Mouse (Mus musculus): ENCODE results near the gene Gm49325.

Gene Gm49325

GRCm38 (mm10) chr10:77589117-77589516, 16.9 kb upstream of the Gm49325 start:
- no peak for DNase-seq (ENCODE audit: low spot score)

- no peak for DNase-seq (ENCODE audit: low spot score)
Measured at GRCm38 (mm10) chr10:77589749-77590148, 16.2 kb upstream of the Gm49325 start.

- no peak for DNase-seq (ENCODE audit: low spot score)
Measured at GRCm38 (mm10) chr10:77590812-77591211, 15.2 kb upstream of the Gm49325 start.

GRCm38 (mm10) chr10:77591546-77591945, 14.5 kb upstream of the Gm49325 start:
- DNase-seq (ENCODE audit: low spot score): no peak

GRCm38 (mm10) chr10:77596060-77596459, 9.9 kb upstream of the Gm49325 start:
- no peak for DNase-seq (ENCODE audit: low spot score)

GRCm38 (mm10) chr10:77603021-77603420, 3.0 kb upstream of the Gm49325 start:
- DNase-seq (ENCODE audit: low spot score): no peak

- no peak for DNase-seq (ENCODE audit: low spot score)
Measured at GRCm38 (mm10) chr10:77604111-77604510, 1.9 kb upstream of the Gm49325 start.

- DNase-seq (ENCODE audit: low spot score): no peak
Measured at GRCm38 (mm10) chr10:77604958-77605357, 1.0 kb upstream of the Gm49325 start.

- DNase-seq (ENCODE audit: low spot score): no peak
Measured at GRCm38 (mm10) chr10:77605368-77605767, 629 bp upstream of the Gm49325 start.

- peak; percentile 59 for DNase-seq (ENCODE audit: low spot score)
Measured at GRCm38 (mm10) chr10:77606855-77607254, 858 bp downstream of the Gm49325 start.

GRCm38 (mm10) chr10:77607441-77607840, 1.4 kb downstream of the Gm49325 start:
- DNase-seq (ENCODE audit: low spot score): no peak

- no peak for DNase-seq (ENCODE audit: low spot score)
Measured at GRCm38 (mm10) chr10:77608589-77608988, 2.6 kb downstream of the Gm49325 start.

- DNase-seq (ENCODE audit: low spot score): no peak
Measured at GRCm38 (mm10) chr10:77610221-77610961, 4.4 kb downstream of the Gm49325 start.

- peak; percentile 37 for DNase-seq (ENCODE audit: low spot score)
Measured at GRCm38 (mm10) chr10:77613409-77613808, 7.4 kb downstream of the Gm49325 start.

GRCm38 (mm10) chr10:77615647-77616046, 9.7 kb downstream of the Gm49325 start:
- DNase-seq (ENCODE audit: low spot score): no peak

GRCm38 (mm10) chr10:77616166-77616565, 10.2 kb downstream of the Gm49325 start:
- DNase-seq (ENCODE audit: low spot score): no peak

- no peak for DNase-seq (ENCODE audit: low spot score)
Measured at GRCm38 (mm10) chr10:77616926-77617325, 10.9 kb downstream of the Gm49325 start.

GRCm38 (mm10) chr10:77621546-77621945, 15.5 kb downstream of the Gm49325 start:
- DNase-seq (ENCODE audit: low spot score): no peak

GRCm38 (mm10) chr10:77622055-77622988, 16.3 kb downstream of the Gm49325 start, which contains the start of gene Ube2g2:
Ube2g2 (plus strand) TSS chr10:77622275.
- DNase-seq (ENCODE audit: low spot score): peak; percentile 91

- no peak for DNase-seq (ENCODE audit: low spot score)
Measured at GRCm38 (mm10) chr10:77623069-77623492, 17.1 kb downstream of the Gm49325 start.

GRCm38 (mm10) chr10:77623639-77624400, 17.8 kb downstream of the Gm49325 start:
- DNase-seq (ENCODE audit: low spot score): no peak

GRCm38 (mm10) chr10:77624570-77624995, 18.6 kb downstream of the Gm49325 start:
- no peak for DNase-seq (ENCODE audit: low spot score)

Measured in testis, postnatal 14 days (tissue).